Mouse (Mus musculus) cerebellum, adult 8-10 months (tissue): ENCODE results near the gene Bet1l.
"Not testable (repeated sequence)": the region's sequence is repeated elsewhere in the genome, so short reads cannot be mapped to it uniquely, and the experiment has no call there.

ENCODE experiments used
- DNase-seq: peaks from one replicate; pipeline ENCODE4 v3.0.0; 2022

Bet1l gene

GRCm38 (mm10) chr7:140857550-140858505 lies at the start of gene Bet1l:
Gene Bet1l (minus strand): TSS chr7:140857577.
- peak; percentile 35 for DNase-seq

- no peak for DNase-seq
Observed at GRCm38 (mm10) chr7:140907131-140907530, 49.8 kb upstream of the Bet1l start.

- DNase-seq, result no peak
Observed at GRCm38 (mm10) chr7:140905642-140906081, 48.3 kb upstream of the Bet1l start.

GRCm38 (mm10) chr7:140903212-140903611 lies 45.8 kb upstream of the Bet1l start:
- peak; percentile 79 for DNase-seq

- DNase-seq, result no peak
Observed at GRCm38 (mm10) chr7:140902036-140902875, 44.9 kb upstream of the Bet1l start.

- no peak for DNase-seq
Observed at GRCm38 (mm10) chr7:140900220-140900619, 42.8 kb upstream of the Bet1l start, which contains the start of gene Cox8b. Gene Cox8b (minus strand): TSS chr7:140900446.

- DNase-seq, result no peak
Observed at GRCm38 (mm10) chr7:140899121-140899520, 41.7 kb upstream of the Bet1l start.

GRCm38 (mm10) chr7:140897863-140898262 lies 40.5 kb upstream of the Bet1l start:
- no peak for DNase-seq

GRCm38 (mm10) chr7:140894611-140895010 lies 37.2 kb upstream of the Bet1l start:
- no peak for DNase-seq

- no peak for DNase-seq
Observed at GRCm38 (mm10) chr7:140894031-140894430, 36.7 kb upstream of the Bet1l start.

GRCm38 (mm10) chr7:140890636-140891035 lies 33.3 kb upstream of the Bet1l start:
- not testable (repeated sequence) for DNase-seq

GRCm38 (mm10) chr7:140882469-140882803 lies 25.1 kb upstream of the Bet1l start:
- DNase-seq, result no peak

- DNase-seq, result peak; percentile 90
Observed at GRCm38 (mm10) chr7:140881696-140882468, 24.5 kb upstream of the Bet1l start, which contains the start of the genes Psmd13 and Sirt3. Gene Psmd13 (plus strand): TSS chr7:140881968. Gene Sirt3 (minus strand): TSS chr7:140882309.

- no peak for DNase-seq
Observed at GRCm38 (mm10) chr7:140880865-140881515, 23.6 kb upstream of the Bet1l start.

GRCm38 (mm10) chr7:140880419-140880818 lies 23.0 kb upstream of the Bet1l start:
- no peak for DNase-seq

- no peak for DNase-seq
Observed at GRCm38 (mm10) chr7:140879355-140879754, 22.0 kb upstream of the Bet1l start.

GRCm38 (mm10) chr7:140877364-140877763 lies 20.0 kb upstream of the Bet1l start:
- no peak for DNase-seq

GRCm38 (mm10) chr7:140874224-140874623 lies 16.8 kb upstream of the Bet1l start:
- DNase-seq, result no peak

- DNase-seq, result no peak
Observed at GRCm38 (mm10) chr7:140864761-140865160, 7.4 kb upstream of the Bet1l start.

GRCm38 (mm10) chr7:140860728-140861127 lies 3.4 kb upstream of the Bet1l start:
- DNase-seq, result no peak

GRCm38 (mm10) chr7:140859997-140860396 lies 2.6 kb upstream of the Bet1l start:
- DNase-seq, result no peak

GRCm38 (mm10) chr7:140858746-140859145 lies 1.4 kb upstream of the Bet1l start:
- no peak for DNase-seq
